Mouse (Mus musculus) liver, embryonic 15.5 days (tissue): Measurements from ENCODE around the gene Stx18. TPM values are rescaled to one million over a fixed set of nuclear protein-coding genes. Genes with fewer than 3 reads are reported as not detected.

Source experiments
- ATAC-seq: fragments of 200-750 bp; cut with Nextera tagmentation; 2 replicates; pipeline ENCODE4 v1.8.0; 2017; ENCODE audit warnings: moderate number of reproducible peaks, mild to moderate bottlenecking, moderate library complexity; ENCODE audit not compliant: insufficient read depth
- H3K27ac ChIP-seq: fragments of 300-500 bp; sonication (generic); replicated peaks from 2 replicates; pipeline ENCODE4 v1.5.1; 2015; ENCODE audit warnings: mild to moderate bottlenecking, inconsistent platforms
- H3K27me3 ChIP-seq: fragments of 300-500 bp; sonication (generic); 2 replicates; pipeline ENCODE4 v1.6.1; 2015; ENCODE audit warnings: mild to moderate bottlenecking, inconsistent platforms
- H3K36me3 ChIP-seq: fragments of 300-500 bp; sonication (generic); replicated peaks from 2 replicates; pipeline ENCODE4 v1.6.1; 2015; ENCODE audit warnings: moderate library complexity, mild to moderate bottlenecking, inconsistent platforms
- H3K4me1 ChIP-seq: fragments of 300-500 bp; sonication (generic); replicated peaks from 2 replicates; pipeline ENCODE4 v1.6.1; 2015; ENCODE audit warnings: inconsistent platforms
- H3K4me2 ChIP-seq: fragments of 300-500 bp; sonication (generic); 2 replicates; pipeline ENCODE4 v1.6.1; 2015; ENCODE audit warnings: moderate library complexity, mild to moderate bottlenecking, inconsistent platforms
- H3K4me3 ChIP-seq: fragments of 300-500 bp; sonication (generic); replicated peaks from 2 replicates; pipeline ENCODE4 v1.5.1; 2015; ENCODE audit warnings: mild to moderate bottlenecking, inconsistent platforms
- H3K9ac ChIP-seq: fragments of 300-500 bp; sonication (generic); 2 replicates; pipeline ENCODE4 v1.6.1; 2015; ENCODE audit warnings: moderate library complexity, mild to moderate bottlenecking, inconsistent platforms
- H3K9me3 ChIP-seq: fragments of 300-500 bp; sonication (generic); replicated peaks from 2 replicates; pipeline ENCODE4 v1.6.1; 2016; ENCODE audit warnings: inconsistent platforms
- WGBS: fragments of 180-500 bp; shearing (Covaris S2); methylation state at CpG from one replicate; pipeline ENCODE4 v1.1.7; 2015; ENCODE audit warnings: mixed read lengths; ENCODE audit not compliant: insufficient replicate concordance; 5-methylcytosine and 5-hydroxymethylcytosine counted together
- polyA plus RNA-seq: library from polyadenylated mRNA; unstranded; fragments of >200 nt; fragmentation: Nextera tagmentation; extraction: Ambion mirVana; gene quantifications from 2 replicates; pipeline ENCODE4 v1.2.1, GENCODE M21; 2015

Stx18 gene
- polyA plus RNA-seq, 1 experiment from 2014 or later: 12.5 TPM

GRCm38 (mm10) chr5:38168497-38168896, 130.0 kb downstream of the Stx18 start:
- no peak for ATAC-seq
- Histone ChIP-seq H3K36me3 (no peaks in the 10 kb centered on the region), H3K27ac (no peak overlapping the region), H3K9ac (no peak overlapping the region), H3K4me3 (no peak overlapping the region), H3K9me3 (no peaks in the 10 kb centered on the region), H3K4me2 (no peak overlapping the region), H3K4me1 (no peaks in the 10 kb centered on the region), H3K27me3 (no peaks in the 10 kb centered on the region)
- 66% methylated on average over 11 of the region's 11 CpGs for WGBS

- Histone ChIP-seq H3K9me3 (no peaks in the 10 kb centered on the region), H3K9ac (no peak overlapping the region), H3K36me3 (no peaks in the 10 kb centered on the region), H3K4me1 (no peaks in the 10 kb centered on the region), H3K27me3 (no peaks in the 10 kb centered on the region), H3K27ac (no peak overlapping the region), H3K4me3 (no peak overlapping the region), H3K4me2 (no peak overlapping the region)
- ATAC-seq: no peak
- WGBS: 42% methylated on average over 5 of the region's 5 CpGs
Observed at GRCm38 (mm10) chr5:38173766-38174165, 135.2 kb downstream of the Stx18 start.

GRCm38 (mm10) chr5:38174256-38174912, 135.8 kb downstream of the Stx18 start:
- Histone ChIP-seq H3K9ac (no peak overlapping the region), H3K4me1 (no peaks in the 10 kb centered on the region)

GRCm38 (mm10) chr5:38184688-38185285, 146.2 kb downstream of the Stx18 start:
- WGBS: 67% methylated on average over 6 of the region's 6 CpGs
- Histone ChIP-seq H3K36me3 (no peaks in the 10 kb centered on the region), H3K9me3 (no peaks in the 10 kb centered on the region), H3K27me3 (0 out of 2 replicates have a peak, but pooled peaks cover 3% of the 10 kb centered on the region), H3K4me2 (no peak overlapping the region), H3K27ac (no peak overlapping the region), H3K4me1 (no peaks in the 10 kb centered on the region), H3K9ac (no peak overlapping the region), H3K4me3 (no peak overlapping the region)
- no peak for ATAC-seq

More at GRCm38 (mm10) chr5:38174256-38174912, 135.8 kb downstream of the Stx18 start:
- H3K27ac ChIP-seq: no peak overlapping the region
- H3K27me3 ChIP-seq: no peaks in the 10 kb centered on the region
- no peak overlapping the region for H3K4me3 ChIP-seq
- WGBS: 61% methylated on average over 16 of the region's 16 CpGs
- H3K36me3 ChIP-seq: no peaks in the 10 kb centered on the region
- no peak for ATAC-seq
- H3K9me3 ChIP-seq: no peaks in the 10 kb centered on the region
- H3K4me2 ChIP-seq: no peak overlapping the region

- no peaks in the 10 kb centered on the region for H3K9me3 ChIP-seq
- H3K4me2 ChIP-seq: no peak overlapping the region
- H3K27ac ChIP-seq: no peak overlapping the region
- no peak overlapping the region for H3K4me3 ChIP-seq
- WGBS: 58% methylated on average over 2 of the region's 2 CpGs
- 0 out of 2 replicates have a peak, but pooled peaks cover 3% of the 10 kb centered on the region for H3K27me3 ChIP-seq
- H3K36me3 ChIP-seq: no peaks in the 10 kb centered on the region
- H3K4me1 ChIP-seq: no peaks in the 10 kb centered on the region
- H3K9ac ChIP-seq: no peak overlapping the region
- no peak for ATAC-seq
Observed at GRCm38 (mm10) chr5:38187006-38187405, 148.5 kb downstream of the Stx18 start.

Other genes with a start within 250 kb of the Stx18 start
- 0.08 and 0.12 TPM in 2 replicates for gene Msx1, start 214.2 kb upstream of the Stx18 start, polyA plus RNA-seq
- gene Nsg1, start 121.2 kb downstream of the Stx18 start, polyA plus RNA-seq: 3.2 and 4.0 TPM in 2 replicates
- 2.7 and 2.9 TPM in 2 replicates for gene Zbtb49, start 181.7 kb downstream of the Stx18 start, polyA plus RNA-seq
- 37.0 and 47.7 TPM in 2 replicates for gene Lyar, start 181.7 kb downstream of the Stx18 start, polyA plus RNA-seq
- 34.1 and 39.8 TPM in 2 replicates for gene Tmem128, start 221.4 kb downstream of the Stx18 start, polyA plus RNA-seq
- gene Otop1, start 237.2 kb downstream of the Stx18 start, polyA plus RNA-seq: not detected in 2 replicates